Mouse (Mus musculus) heart, embryonic 10.5 days (tissue): ENCODE data around the gene Vegfb. TPM values are rescaled to one million over a fixed set of nuclear protein-coding genes. Genes with fewer than 3 reads are reported as not detected.

Experiments used
- DNase-seq: peaks from one replicate; pipeline ENCODE4 v3.0.0-alpha.2; 2017; ENCODE audit warnings: low spot score
- H3K27ac ChIP-seq: fragments of 300-500 bp; sonication (generic); 2 replicates; pipeline ENCODE4 v1.5.1; 2016; ENCODE audit warnings: mild to moderate bottlenecking
- H3K27me3 ChIP-seq: fragments of 300-500 bp; sonication (generic); 2 replicates; pipeline ENCODE4 v1.6.1; 2016; ENCODE audit warnings: mild to moderate bottlenecking; ENCODE audit not compliant: poor library complexity, insufficient read depth, severe bottlenecking
- H3K36me3 ChIP-seq: fragments of 300-500 bp; sonication (generic); 2 replicates; pipeline ENCODE4 v1.6.1; 2016; ENCODE audit warnings: mild to moderate bottlenecking, moderate library complexity
- H3K4me1 ChIP-seq: fragments of 300-500 bp; sonication (generic); 2 replicates; pipeline ENCODE4 v1.6.1; 2016; ENCODE audit warnings: mild to moderate bottlenecking
- H3K4me3 ChIP-seq: fragments of 300-500 bp; sonication (generic); 2 replicates; pipeline ENCODE4 v1.5.1; 2016; ENCODE audit warnings: mild to moderate bottlenecking, moderate library complexity
- H3K9me3 ChIP-seq: fragments of 300-500 bp; sonication (generic); 2 replicates; pipeline ENCODE4 v1.6.1; 2016; ENCODE audit warnings: mild to moderate bottlenecking, moderate library complexity
- WGBS: fragments of 180-500 bp; shearing (Covaris S2); methylation state at CpG from one replicate; pipeline ENCODE4 v1.1.7; 2016; 5-methylcytosine and 5-hydroxymethylcytosine counted together
- polyA plus RNA-seq: library from polyadenylated mRNA; unstranded; fragments of >200 nt; fragmentation: Nextera tagmentation; extraction: Ambion mirVana; gene quantifications from 2 replicates; pipeline ENCODE4 v1.2.1, GENCODE M21; 2016

Gene Vegfb
- 53.0 and 94.1 TPM in 2 replicates for polyA plus RNA-seq

- under 1% methylated on average over 57 of the region's 85 CpGs for WGBS
- Histone ChIP-seq H3K4me3 (peak within 1 kb of the TSS; percentile 98), H3K27me3 (no peaks in the 10 kb centered on the region), H3K4me1 (peaks cover 44% of the 10 kb centered on the region), H3K36me3 (peaks cover 40% of the 10 kb centered on the region), H3K9me3 (no peaks in the 10 kb centered on the region), H3K27ac (peak within 1 kb of the TSS; percentile 98)
- no peak for DNase-seq
These were observed at the start of gene Vegfb for GRCm38 (mm10) chr19:6987061-6987903. Vegfb (minus strand) TSS chr19:6987651.

- Histone ChIP-seq H3K9me3 (no peaks in the 10 kb centered on the region), H3K27me3 (no peaks in the 10 kb centered on the region), H3K36me3 (peaks cover 71% of the 10 kb centered on the region)
These were observed 46.6 kb upstream of the Vegfb start for GRCm38 (mm10) chr19:7034006-7034405.

GRCm38 (mm10) chr19:7029531-7029930 lies 42.1 kb upstream of the Vegfb start:
- WGBS = 96% methylated on average over 5 of the region's 5 CpGs
- no peak for DNase-seq
- H3K36me3 ChIP-seq = peaks cover 96% of the 10 kb centered on the region

More at GRCm38 (mm10) chr19:7034006-7034405, 46.6 kb upstream of the Vegfb start:
- Histone ChIP-seq H3K27ac (no peak overlapping the region), H3K4me1 (peaks cover 23% of the 10 kb centered on the region), H3K4me3 (no peak overlapping the region)
- WGBS = 92% methylated on average over 5 of the region's 5 CpGs
- DNase-seq = no peak

GRCm38 (mm10) chr19:7020224-7020641 lies 32.8 kb upstream of the Vegfb start:
- Histone ChIP-seq H3K27ac (0 out of 2 replicates have a peak overlapping the region, but pooled peaks have one; percentile 47), H3K36me3 (peaks cover 86% of the 10 kb centered on the region), H3K4me3 (no peak overlapping the region), H3K4me1 (peaks cover 26% of the 10 kb centered on the region), H3K27me3 (no peaks in the 10 kb centered on the region), H3K9me3 (no peaks in the 10 kb centered on the region)
- WGBS = 47% methylated on average over 3 of the region's 3 CpGs
- DNase-seq = no peak

More at GRCm38 (mm10) chr19:7029531-7029930, 42.1 kb upstream of the Vegfb start:
- no peak overlapping the region for H3K27ac ChIP-seq
- no peaks in the 10 kb centered on the region for H3K27me3 ChIP-seq
- H3K4me3 ChIP-seq = no peak overlapping the region
- H3K9me3 ChIP-seq = no peaks in the 10 kb centered on the region
- no peaks in the 10 kb centered on the region for H3K4me1 ChIP-seq

- peaks cover 26% of the 10 kb centered on the region for H3K4me1 ChIP-seq
- DNase-seq = no peak
- H3K36me3 ChIP-seq = peaks cover 81% of the 10 kb centered on the region
- H3K4me3 ChIP-seq = peak within 1 kb of the TSS; percentile 16; the same call in 1 of the 2 replicates
- H3K27ac ChIP-seq = peak within 1 kb of the TSS; percentile 47; the same call in 1 of the 2 replicates
- no peaks in the 10 kb centered on the region for H3K9me3 ChIP-seq
- 66% methylated on average over 5 of the region's 5 CpGs for WGBS
- H3K27me3 ChIP-seq = no peaks in the 10 kb centered on the region
These were observed 31.7 kb upstream of the Vegfb start, which contains the start of gene Fermt3 for GRCm38 (mm10) chr19:7019191-7019590. Fermt3 (minus strand) TSS chr19:7019469.

- H3K9me3 ChIP-seq = no peaks in the 10 kb centered on the region
- peak overlapping the region; percentile 16; the same call in 1 of the 2 replicates for H3K4me3 ChIP-seq
- peaks cover 26% of the 10 kb centered on the region for H3K4me1 ChIP-seq
- peaks cover 82% of the 10 kb centered on the region for H3K36me3 ChIP-seq
- 80% methylated on average over 11 of the region's 11 CpGs for WGBS
- peak overlapping the region; percentile 47; the same call in 1 of the 2 replicates for H3K27ac ChIP-seq
- no peaks in the 10 kb centered on the region for H3K27me3 ChIP-seq
- DNase-seq = no peak
These were observed 31.1 kb upstream of the Vegfb start for GRCm38 (mm10) chr19:7018546-7018945.

GRCm38 (mm10) chr19:7017541-7018457 lies 30.3 kb upstream of the Vegfb start:
- WGBS = 61% methylated on average over 12 of the region's 12 CpGs
- Histone ChIP-seq H3K9me3 (no peaks in the 10 kb centered on the region), H3K4me3 (peak overlapping the region; percentile 16; the same call in 1 of the 2 replicates), H3K27me3 (no peaks in the 10 kb centered on the region), H3K27ac (peak overlapping the region; percentile 47), H3K4me1 (peaks cover 26% of the 10 kb centered on the region), H3K36me3 (peaks cover 75% of the 10 kb centered on the region)
- DNase-seq = no peak

- H3K27ac ChIP-seq = no peak overlapping the region
- no peaks in the 10 kb centered on the region for H3K27me3 ChIP-seq
- no peaks in the 10 kb centered on the region for H3K9me3 ChIP-seq
- H3K4me1 ChIP-seq = peaks cover 24% of the 10 kb centered on the region
- H3K4me3 ChIP-seq = no peak overlapping the region
- no peak for DNase-seq
- peaks cover 44% of the 10 kb centered on the region for H3K36me3 ChIP-seq
- 87% methylated on average over 20 of the region's 20 CpGs for whole genome bisulfite sequencing
These were observed 27.2 kb upstream of the Vegfb start for GRCm38 (mm10) chr19:7014481-7015135.

GRCm38 (mm10) chr19:7013984-7014383 lies 26.5 kb upstream of the Vegfb start:
- Histone ChIP-seq H3K27me3 (no peaks in the 10 kb centered on the region), H3K4me3 (no peak overlapping the region), H3K27ac (no peak overlapping the region), H3K4me1 (peaks cover 18% of the 10 kb centered on the region), H3K9me3 (no peaks in the 10 kb centered on the region), H3K36me3 (peaks cover 37% of the 10 kb centered on the region)
- no peak for DNase-seq
- WGBS = 90% methylated on average over 9 of the region's 9 CpGs

GRCm38 (mm10) chr19:7012426-7012825 lies 25.0 kb upstream of the Vegfb start:
- Histone ChIP-seq H3K9me3 (no peaks in the 10 kb centered on the region), H3K4me1 (peaks cover 3% of the 10 kb centered on the region; the same call in 1 of the 2 replicates), H3K27me3 (no peaks in the 10 kb centered on the region), H3K36me3 (peaks cover 22% of the 10 kb centered on the region), H3K27ac (no peak overlapping the region), H3K4me3 (no peak overlapping the region)
- no peak for DNase-seq
- 84% methylated on average over 4 of the region's 4 CpGs for WGBS

GRCm38 (mm10) chr19:7006892-7007593 lies 19.6 kb upstream of the Vegfb start:
- Histone ChIP-seq H3K27me3 (no peaks in the 10 kb centered on the region), H3K4me3 (no peak overlapping the region), H3K36me3 (peaks cover 4% of the 10 kb centered on the region; the same call in 1 of the 2 replicates), H3K27ac (no peak overlapping the region), H3K4me1 (no peaks in the 10 kb centered on the region), H3K9me3 (no peaks in the 10 kb centered on the region)
- DNase-seq = no peak
- 86% methylated on average over 9 of the region's 9 CpGs for WGBS
